In the genomic region with DNA sequence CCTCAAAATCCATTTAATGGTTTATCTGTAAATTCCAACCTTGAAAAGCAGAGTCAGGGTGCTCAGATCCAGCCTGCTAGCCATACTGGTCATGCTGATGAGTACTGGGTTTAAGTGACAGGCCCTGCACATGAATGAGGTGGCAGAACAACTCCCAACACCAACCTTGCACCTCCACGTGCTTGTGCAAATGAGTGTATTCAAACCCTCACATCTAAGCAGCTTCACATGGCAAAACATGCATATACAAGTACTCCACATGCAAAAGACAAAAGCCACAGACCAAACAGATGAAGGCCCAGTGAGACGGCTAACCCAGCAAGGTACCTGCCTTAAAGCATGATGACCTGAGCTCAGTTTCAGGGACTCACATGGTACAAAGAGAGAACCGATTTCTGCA, we compare ENCODE assay signal across 26 mouse cellular contexts.
"Had no signal": no experiment of that assay in that cellular context is flagged by ENCODE, and none has a peak within 500 bp of the region (broad histone marks: within the 10 kb centered on the region; RNA-seq: fewer than 3 reads in every experiment).

No protein-coding gene starts in this region.

- H3K27me3 ChIP-seq: heart, embryonic 13.5 days; heart, embryonic 15.5 days; hindbrain, embryonic 12.5 days; intestine, embryonic 15.5 days; limb, embryonic 12.5 days had no signal

- H3K4me2 ChIP-seq: heart, embryonic 11.5 days; heart, embryonic 13.5 days; heart, embryonic 15.5 days; hindbrain, embryonic 12.5 days; hindbrain, embryonic 14.5 days; intestine, embryonic 15.5 days; limb, embryonic 12.5 days had no signal

- H3K36me3 ChIP-seq: heart, embryonic 15.5 days; hindbrain, embryonic 12.5 days; intestine, embryonic 15.5 days; limb, embryonic 12.5 days had no signal

- ATAC-seq: hindbrain, embryonic 16.5 days; inflammation-experienced regulatory T-cells, adult 6 months; intestine, embryonic 15.5 days; intestine, postnatal 0 days had no signal

- H3K27ac ChIP-seq: gastrocnemius, adult 2 months; heart, adult 2 months; heart, embryonic 13.5 days; heart, embryonic 15.5 days; hindbrain, embryonic 10.5 days; hindbrain, embryonic 12.5 days; intestine, embryonic 15.5 days; layer of hippocampus, adult 2 months; left cerebral cortex, adult 2 months; limb, embryonic 10.5 days; limb, embryonic 12.5 days had no signal

- H3K9ac ChIP-seq: heart, embryonic 13.5 days; heart, embryonic 15.5 days; hindbrain, embryonic 12.5 days; hindbrain, embryonic 14.5 days; intestine, embryonic 15.5 days; limb, embryonic 12.5 days had no signal

- H3K9me3 ChIP-seq: intestine, embryonic 15.5 days had no signal

- H3K4me3 ChIP-seq: gastrocnemius, adult 2 months; heart, adult 2 months; heart, embryonic 13.5 days; heart, embryonic 15.5 days; hindbrain, embryonic 10.5 days; hindbrain, embryonic 12.5 days; intestine, embryonic 15.5 days; layer of hippocampus, adult 2 months; left cerebral cortex, adult 2 months; limb, embryonic 10.5 days; limb, embryonic 12.5 days had no signal

- DNase-seq: gastrocnemius, adult 2 months; gastrocnemius, postnatal 10 days; gastrocnemius, postnatal 25 days; heart, adult 2 months; heart, postnatal 14 days; heart, postnatal 36 days; kidney, adult 18-20 months; kidney, adult 8-10 months; kidney, postnatal 10 days; kidney, postnatal 25 days; kidney, postnatal 4 days; liver had no signal
